In the genomic region with DNA sequence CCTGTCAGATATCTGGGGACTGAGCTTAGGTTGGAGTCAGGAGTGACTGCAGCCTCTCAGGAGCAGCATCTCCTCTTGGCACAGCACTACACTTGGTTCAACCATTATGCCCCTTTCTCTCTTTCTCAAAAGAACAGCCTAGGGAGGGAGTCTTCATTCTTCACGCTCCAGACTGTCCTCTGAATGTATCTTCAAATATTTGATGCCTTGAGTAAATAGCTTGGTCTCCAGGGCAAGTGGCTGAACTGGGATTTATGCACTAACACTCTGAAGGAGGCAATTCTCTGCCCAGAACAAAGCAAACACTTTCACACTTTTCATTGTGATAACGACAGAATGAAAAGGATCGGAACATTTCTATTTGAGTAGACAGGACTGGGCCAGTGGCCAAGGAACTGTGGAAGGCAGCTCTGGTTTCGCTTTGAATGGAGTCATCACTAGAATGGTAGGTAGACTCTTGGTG, we compare ENCODE assay signal across 8 mouse cellular contexts. TPM values are rescaled to one million over a fixed set of nuclear protein-coding genes. Genes with fewer than 3 reads are reported as not detected.
DNase-seq lines count a peak whose midpoint lies in the region; ATAC-seq and TF ChIP-seq lines count a peak whose summit lies in the region.

No protein-coding gene starts in this region.

- no peaks in the 10 kb centered on the region; the same call in 1 of the 2 replicates for H3K27me3 ChIP-seq in midbrain, embryonic 11.5 days (ENCODE audit: control insufficient read depth, insufficient read depth, low read length)
- no peaks in the 10 kb centered on the region for H3K27me3 ChIP-seq in midbrain, embryonic 16.5 days (ENCODE audit: control insufficient read depth, insufficient read depth, low read depth, low read length)
- H3K27me3 ChIP-seq in heart, adult 2 months (ENCODE audit: control insufficient read depth, insufficient read depth, low read length), result no peaks in the 10 kb centered on the region
- no peaks in the 10 kb centered on the region for H3K27me3 ChIP-seq in forebrain, embryonic 15.5 days

- no peak overlapping the region for H3K9ac ChIP-seq in midbrain, embryonic 11.5 days (ENCODE audit: low read length)
- no peak overlapping the region for H3K9ac ChIP-seq in midbrain, embryonic 16.5 days (ENCODE audit: low read depth, low read length)
- H3K9ac ChIP-seq in heart, adult 2 months (ENCODE audit: low read depth, low read length), result peak overlapping the region; percentile 6; the same call in 1 of the 2 replicates
- no peak overlapping the region for H3K9ac ChIP-seq in forebrain, embryonic 15.5 days (replicated peaks)

- H3K27ac ChIP-seq in midbrain, embryonic 11.5 days (ENCODE audit: low read depth, low read length), result no peak overlapping the region
- no peak overlapping the region for H3K27ac ChIP-seq in midbrain, embryonic 16.5 days (ENCODE audit: low read length)
- H3K27ac ChIP-seq in heart, adult 2 months, result peak overlapping the region; percentile 73
- H3K27ac ChIP-seq in forebrain, embryonic 15.5 days (replicated peaks), result no peak overlapping the region

- no peak overlapping the region for H3K4me2 ChIP-seq in midbrain, embryonic 11.5 days
- H3K4me2 ChIP-seq in midbrain, embryonic 16.5 days (ENCODE audit: low read length), result no peak overlapping the region
- no peak overlapping the region; the same call in 1 of the 2 replicates for H3K4me2 ChIP-seq in forebrain, embryonic 15.5 days (replicated peaks)

- H3K4me3 ChIP-seq in midbrain, embryonic 11.5 days (ENCODE audit: low read depth, low read length), result no peak overlapping the region
- no peak overlapping the region for H3K4me3 ChIP-seq in midbrain, embryonic 16.5 days (ENCODE audit: low read depth, low read length)
- H3K4me3 ChIP-seq in heart, adult 2 months, result no peak overlapping the region
- H3K4me3 ChIP-seq in forebrain, embryonic 15.5 days, result no peak overlapping the region

- peak; percentile 75; the same call in 1 of the 2 replicates for ATAC-seq in midbrain, embryonic 11.5 days (ENCODE audit: low FRiP score)
- ATAC-seq in midbrain, embryonic 16.5 days, result no peak; the same call in 1 of the 2 replicates
- no peak for ATAC-seq in forebrain, embryonic 15.5 days (replicated peaks)

- WGBS in midbrain, embryonic 11.5 days, result 43% methylated on average over 4 of the region's 4 CpGs
- WGBS in midbrain, embryonic 16.5 days, result 19% methylated on average over 4 of the region's 4 CpGs
- WGBS in heart, adult 2 months, result 11% methylated on average over 4 of the region's 4 CpGs
- WGBS in forebrain, embryonic 15.5 days, result 18% methylated on average over 4 of the region's 4 CpGs

- TF ChIP-seq POLR2A in heart, adult 2 months (IDR thresholded peaks at IDR 0.05; ENCODE audit: insufficient read depth, low read depth, low read length), result no peak

- intact Hi-C loops in heart, adult 2 months (cut with DNase I), result no loop called here

- no peaks in the 10 kb centered on the region for H3K9me3 ChIP-seq in midbrain, embryonic 11.5 days (ENCODE audit: control insufficient read depth, low read length)
- no peaks in the 10 kb centered on the region for H3K9me3 ChIP-seq in midbrain, embryonic 16.5 days (replicated peaks; ENCODE audit: control insufficient read depth, low read length, poor library complexity, severe bottlenecking)
- no peaks in the 10 kb centered on the region for H3K9me3 ChIP-seq in forebrain, embryonic 15.5 days

- TF ChIP-seq CTCF in heart, adult 2 months (IDR thresholded peaks at IDR 0.05), result no peak

- H3K4me1 ChIP-seq in midbrain, embryonic 11.5 days (ENCODE audit: control insufficient read depth, insufficient read depth, low read length), result no peaks in the 10 kb centered on the region
- no peaks in the 10 kb centered on the region for H3K4me1 ChIP-seq in midbrain, embryonic 16.5 days (ENCODE audit: control insufficient read depth, insufficient read depth, low read length)
- H3K4me1 ChIP-seq in heart, adult 2 months (ENCODE audit: control insufficient read depth, insufficient read depth, low read length), result peaks cover 7% of the 10 kb centered on the region
- H3K4me1 ChIP-seq in forebrain, embryonic 15.5 days, result peaks cover 5% of the 10 kb centered on the region; the same call in 1 of the 2 replicates

- no peaks in the 10 kb centered on the region for H3K79me2 ChIP-seq in heart, adult 2 months (replicated peaks; ENCODE audit: control insufficient read depth, insufficient read depth, low read length)

- peak; percentile 84 for DNase-seq in midbrain, embryonic 11.5 days (ENCODE audit: low spot score, missing footprints)
- DNase-seq in heart, adult 2 months, result peak; percentile 58 to 70
- DNase-seq in layer of hippocampus, adult 8-10 months (ENCODE audit: low spot score in 2 of 2), result peak; percentile 29 to 60
- peak; percentile 68 to 71 for DNase-seq in lung, postnatal 4 days
- DNase-seq in embryo, embryonic 9.5 days (ENCODE audit: extremely low spot score), result no peak
- no peak for DNase-seq in spleen, postnatal 36 days (ENCODE audit: low spot score in 2 of 2)

- H3K36me3 ChIP-seq in midbrain, embryonic 11.5 days (ENCODE audit: control insufficient read depth, insufficient read depth, low read length), result no peaks in the 10 kb centered on the region
- no peaks in the 10 kb centered on the region for H3K36me3 ChIP-seq in midbrain, embryonic 16.5 days (ENCODE audit: control insufficient read depth, insufficient read depth, low read length)
- H3K36me3 ChIP-seq in heart, adult 2 months (ENCODE audit: control insufficient read depth, insufficient read depth, low read length), result peaks cover 9% of the 10 kb centered on the region
- H3K36me3 ChIP-seq in forebrain, embryonic 15.5 days, result no peaks in the 10 kb centered on the region

- TF ChIP-seq EP300 in heart, adult 2 months (IDR thresholded peaks at IDR 0.05; ENCODE audit: insufficient read depth, low read depth, low read length), result no peak

RNA-seq across cellular contexts. Expression of a gene that starts 59.8 kb away (rescaled TPM):
- 0.08 TPM in 1 of 2 replicates, not detected in the other for polyA plus RNA-seq in midbrain, embryonic 11.5 days (2014; fragmentation: Nextera tagmentation; extraction: Ambion mirVana)
- not detected in 2 replicates for polyA plus RNA-seq in midbrain, embryonic 16.5 days (2015; fragmentation: Nextera tagmentation; extraction: Ambion mirVana)
- total RNA-seq in heart, adult 2 months (2021), result 1 to 10 TPM; 2.0 to 2.7 TPM
- polyA plus RNA-seq in heart, adult 2 months (2012; rRNA removed), result 0.78 and 1.5 TPM in 2 replicates
- not detected for total RNA-seq in layer of hippocampus, adult 8-10 months (2022)
- polyA plus RNA-seq in forebrain, embryonic 15.5 days (2015; fragmentation: Nextera tagmentation; extraction: Ambion mirVana), result not detected in 2 replicates

Comparison
In these comparisons a context has a peak if more than half of its experiments do, and no peak if none do; other contexts are left out.
1. DNase-seq: peak in midbrain, embryonic 11.5 days (single experiment), heart, adult 2 months (2 of 2), layer of hippocampus, adult 8-10 months (2 of 2) and lung, postnatal 4 days (2 of 2); none in embryo, embryonic 9.5 days (single experiment) and spleen, postnatal 36 days (0 of 2).